Mouse (Mus musculus) spleen, adult 2 months (tissue): ENCODE measurements around the gene Frmd6.

ENCODE experiments used
- CTCF ChIP-seq: fragments of 200-500 bp; IDR thresholded peaks from 2 replicates; pipeline ENCODE4 v1.5.1; 2011; ENCODE audit warnings: mild to moderate bottlenecking, inconsistent platforms; ENCODE audit not compliant: insufficient read depth, insufficient read length, insufficient replicate concordance; ENCODE audit errors: extremely low read depth
- POLR2A ChIP-seq: fragments of 200-500 bp; IDR thresholded peaks from 2 replicates; pipeline ENCODE4 v1.6.1; 2011; ENCODE audit warnings: low read depth, low read length, inconsistent platforms

GRCm38 (mm10) chr12:70911676-70912379 is 86.5 kb downstream of the Frmd6 start:
- TF ChIP-seq CTCF (no peak), POLR2A (no peak)
